Mouse (Mus musculus) hematopoietic stem cell, adult 5-6 weeks (primary cell): ENCODE data around the gene Tprn. TPM values are rescaled to one million over a fixed set of nuclear protein-coding genes. Genes with fewer than 3 reads are reported as not detected.

ENCODE experiments used
- ATAC-seq, 2 experiments: fragments of 125-278 bp in 1 of 2; replicated peaks in 1 of 2; 2 replicates each; pipeline ENCODE4 v1.8.0; 2016 to 2017; ENCODE audit warnings: inconsistent platforms in 2 of 2, mild to moderate bottlenecking in 2 of 2, moderate number of reproducible peaks in 2 of 2, low read depth in 1 of 2, moderate TSS enrichment in 1 of 2; ENCODE audit not compliant: low FRiP score in 2 of 2, poor library complexity in 2 of 2, severe bottlenecking in 2 of 2, insufficient read depth in 1 of 2, low TSS enrichment in 1 of 2
- total RNA-seq: library from RNA; stranded (forward); fragments of 172-1452, 232-1000 nt; gene quantifications from 2 replicates; pipeline ENCODE4 v1.2.3, GENCODE M21; 2017

Tprn gene
- total RNA-seq, 1 experiment from 2014 or later = 8.2 TPM

DNA sequence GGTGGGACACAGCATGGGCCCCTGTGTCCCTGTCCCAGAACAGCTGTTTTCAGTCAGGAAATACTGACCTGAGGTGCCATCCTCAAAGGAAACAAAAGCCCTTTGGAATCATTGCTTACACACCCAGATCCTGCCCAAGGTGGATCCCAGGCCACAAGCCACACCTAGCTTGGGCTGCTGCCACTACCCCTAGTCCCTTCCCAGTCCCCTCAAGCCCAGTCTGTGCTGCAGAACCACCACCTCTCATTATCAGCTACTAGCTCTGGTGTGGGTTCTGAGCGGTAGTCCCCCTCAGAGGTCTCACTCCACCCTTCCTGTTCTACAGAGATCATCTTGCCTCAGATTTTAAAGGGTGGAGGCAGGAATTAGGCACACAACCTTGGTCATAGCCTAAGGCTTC, 23.9 kb downstream of the Tprn start:
- no peak for ATAC-seq

DNA sequence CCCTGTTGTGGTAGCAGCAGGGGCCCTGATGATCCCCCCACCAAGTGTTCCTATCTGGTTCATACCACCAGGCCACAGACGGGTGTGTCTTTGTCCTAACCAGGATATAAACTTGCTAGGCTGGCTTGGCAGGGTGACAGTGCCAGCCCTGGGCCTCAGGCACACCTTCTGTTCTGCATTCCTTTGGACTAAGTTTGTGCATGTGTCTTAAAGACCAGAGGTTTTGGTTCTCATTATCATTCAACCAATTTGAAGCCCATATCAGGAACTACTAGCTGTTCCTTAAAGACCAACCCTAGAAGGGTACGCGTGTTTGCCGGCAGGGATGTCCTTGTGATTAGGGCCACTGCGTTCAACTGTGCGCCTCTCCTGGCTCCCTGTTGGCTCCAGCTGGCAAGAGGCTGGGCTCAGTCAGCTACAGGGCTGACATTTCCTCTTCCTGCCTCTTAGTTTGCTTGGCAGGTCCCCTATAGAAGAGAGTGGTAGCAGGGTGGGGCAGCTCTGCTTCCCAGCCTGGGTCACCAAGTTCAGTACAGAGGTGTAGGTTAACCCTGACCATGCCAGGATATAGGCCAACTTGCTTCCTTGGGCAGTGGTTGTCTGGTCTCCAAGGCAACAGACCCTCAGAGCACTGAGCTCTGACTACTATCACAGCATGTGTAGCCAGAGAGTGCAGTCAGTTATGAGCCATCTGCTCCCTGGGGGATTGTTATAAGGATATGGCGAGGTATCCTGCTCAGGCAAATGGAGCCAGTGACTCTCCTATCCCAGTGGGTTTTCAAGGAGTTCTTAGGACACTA, 24.6 kb downstream of the Tprn start:
- no peak for ATAC-seq

DNA sequence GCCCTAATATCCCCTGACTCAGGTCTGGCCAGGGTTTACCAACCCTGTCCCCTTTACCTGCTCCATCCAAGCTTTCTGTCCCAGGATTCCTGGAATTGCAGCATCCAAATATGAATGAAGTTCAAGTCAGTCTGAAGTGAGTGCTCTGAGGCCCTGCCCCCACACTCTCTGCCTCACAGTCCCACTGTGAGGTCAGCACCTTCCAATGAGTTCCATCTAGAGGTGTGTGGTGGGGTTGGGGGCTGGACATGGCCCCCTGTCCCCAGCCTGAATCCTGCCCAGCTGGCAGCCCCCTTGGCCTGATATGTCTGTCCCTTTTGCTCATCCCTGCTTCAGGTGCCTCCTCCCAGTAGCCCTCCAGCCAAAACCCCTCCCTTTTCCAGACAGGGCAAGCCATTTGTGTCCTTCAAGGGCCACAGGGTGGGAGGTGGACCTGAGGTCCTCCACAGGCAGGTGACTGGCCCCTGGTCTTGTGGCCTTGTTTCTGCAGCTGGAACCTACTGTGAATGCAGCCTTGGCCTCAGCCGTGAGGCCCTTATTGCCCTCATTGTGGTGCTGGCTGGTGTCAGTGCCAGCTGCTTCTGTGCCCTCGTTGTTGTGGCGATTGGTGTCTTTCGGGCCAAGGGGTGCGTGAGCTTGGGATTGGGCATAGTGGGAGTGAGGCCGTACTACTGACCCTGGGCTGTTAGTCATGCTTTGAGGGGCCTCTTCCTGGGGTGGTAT, 25.7 kb downstream of the Tprn start, which contains the start of gene Tmem210:
Tmem210 (plus strand) TSS at position 219 of the 723 bp plus-strand sequence.
- ATAC-seq = no peak

DNA sequence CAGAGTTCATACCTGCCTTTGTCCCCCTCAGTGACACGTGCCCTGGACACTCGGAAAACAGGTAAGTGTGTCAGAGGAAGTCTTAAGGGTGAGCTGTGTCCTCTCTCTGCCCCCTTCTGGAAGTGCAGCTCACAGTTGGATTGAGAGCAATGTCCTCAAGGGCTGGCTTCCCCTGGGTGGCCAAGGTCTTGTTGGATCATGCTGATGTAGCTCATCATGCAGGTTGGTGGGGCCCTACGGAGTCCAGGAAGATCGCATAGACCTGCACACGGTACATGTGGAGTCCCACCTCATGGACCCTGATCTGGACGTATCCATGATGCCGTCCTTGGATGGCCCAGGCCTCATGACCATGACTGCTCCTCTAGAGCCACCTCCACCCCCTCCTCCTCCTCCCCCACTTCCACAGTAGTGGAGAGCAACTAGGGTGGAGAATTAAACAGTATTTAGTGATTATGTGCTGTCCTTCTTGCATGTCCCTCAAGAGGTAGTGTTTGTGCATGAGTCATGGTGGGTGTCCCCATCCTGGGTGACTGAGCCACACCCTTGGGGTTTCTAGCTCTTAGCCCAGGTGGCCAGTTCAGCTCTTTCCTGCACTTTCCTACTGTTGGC, 26.4 kb downstream of the Tprn start:
- ATAC-seq = no peak

DNA sequence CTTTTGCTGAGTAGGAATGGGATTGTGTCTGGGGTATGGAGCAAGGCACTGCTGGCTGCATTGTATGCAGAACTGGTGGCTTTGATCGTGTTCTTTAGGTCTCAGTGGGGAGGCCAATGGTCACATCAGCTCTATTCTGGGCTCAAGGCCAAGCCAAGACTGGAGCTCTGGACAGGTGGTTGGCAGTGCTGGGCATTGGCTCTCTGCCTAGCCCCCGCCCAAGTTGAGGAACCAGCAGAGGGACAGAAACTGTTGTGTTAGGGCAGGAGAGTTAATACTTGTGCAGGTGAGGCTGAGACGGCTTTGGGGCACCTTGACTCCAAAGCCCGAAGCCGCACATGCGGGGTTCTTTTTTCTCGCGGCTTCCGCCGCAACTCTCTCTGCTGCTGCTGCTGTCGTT, 27.2 kb downstream of the Tprn start, which contains the start of gene Lrrc26:
Lrrc26 (plus strand) TSS at position 265 of the 400 bp plus-strand sequence.
- no peak for ATAC-seq

DNA sequence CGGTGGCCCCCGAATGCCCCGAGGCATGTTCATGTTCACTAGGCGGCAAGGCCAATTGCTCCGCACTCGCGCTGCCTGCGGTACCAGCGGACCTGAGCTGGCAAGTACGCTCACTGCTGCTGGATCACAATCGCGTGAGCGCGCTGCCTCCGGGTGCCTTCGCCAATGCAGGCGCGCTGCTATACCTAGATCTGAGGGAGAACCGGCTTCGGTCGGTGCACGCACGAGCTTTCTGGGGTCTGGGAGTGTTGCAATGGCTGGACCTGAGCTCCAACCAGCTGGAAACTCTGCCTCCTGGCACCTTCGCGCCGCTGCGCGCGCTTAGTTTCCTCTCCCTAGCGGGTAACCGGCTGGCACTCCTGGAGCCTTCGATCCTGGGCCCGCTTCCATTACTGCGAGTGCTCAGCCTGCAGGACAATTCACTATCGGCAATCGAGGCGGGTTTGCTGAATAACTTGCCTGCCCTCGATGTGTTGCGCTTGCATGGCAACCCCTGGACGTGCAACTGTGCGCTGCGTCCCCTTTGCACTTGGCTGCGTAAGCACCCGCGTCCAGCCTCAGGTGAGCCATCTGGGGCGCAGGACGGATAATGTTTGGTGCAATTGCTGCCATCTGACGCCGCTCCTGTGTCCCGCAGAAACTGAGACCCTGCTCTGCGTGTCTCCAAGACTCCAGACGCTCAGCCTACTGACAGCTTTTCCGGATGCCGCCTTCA, 27.8 kb downstream of the Tprn start:
- ATAC-seq = no peak

DNA sequence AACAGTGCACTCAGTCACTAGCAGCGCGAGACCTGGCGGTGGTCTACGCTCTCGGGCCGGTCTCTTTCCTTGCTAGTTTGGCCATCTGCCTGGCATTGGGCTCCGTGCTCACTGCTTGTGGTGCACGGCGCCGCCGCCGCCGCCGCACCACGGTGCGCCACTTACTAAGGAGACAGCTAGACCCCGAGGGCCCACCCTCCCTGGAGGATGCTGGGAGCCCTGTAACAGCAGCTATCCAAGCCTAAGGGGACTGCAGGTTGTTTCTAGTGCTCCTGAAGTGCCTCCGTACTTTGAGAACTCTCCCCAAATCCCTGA, 28.4 kb downstream of the Tprn start:
- no peak for ATAC-seq

DNA sequence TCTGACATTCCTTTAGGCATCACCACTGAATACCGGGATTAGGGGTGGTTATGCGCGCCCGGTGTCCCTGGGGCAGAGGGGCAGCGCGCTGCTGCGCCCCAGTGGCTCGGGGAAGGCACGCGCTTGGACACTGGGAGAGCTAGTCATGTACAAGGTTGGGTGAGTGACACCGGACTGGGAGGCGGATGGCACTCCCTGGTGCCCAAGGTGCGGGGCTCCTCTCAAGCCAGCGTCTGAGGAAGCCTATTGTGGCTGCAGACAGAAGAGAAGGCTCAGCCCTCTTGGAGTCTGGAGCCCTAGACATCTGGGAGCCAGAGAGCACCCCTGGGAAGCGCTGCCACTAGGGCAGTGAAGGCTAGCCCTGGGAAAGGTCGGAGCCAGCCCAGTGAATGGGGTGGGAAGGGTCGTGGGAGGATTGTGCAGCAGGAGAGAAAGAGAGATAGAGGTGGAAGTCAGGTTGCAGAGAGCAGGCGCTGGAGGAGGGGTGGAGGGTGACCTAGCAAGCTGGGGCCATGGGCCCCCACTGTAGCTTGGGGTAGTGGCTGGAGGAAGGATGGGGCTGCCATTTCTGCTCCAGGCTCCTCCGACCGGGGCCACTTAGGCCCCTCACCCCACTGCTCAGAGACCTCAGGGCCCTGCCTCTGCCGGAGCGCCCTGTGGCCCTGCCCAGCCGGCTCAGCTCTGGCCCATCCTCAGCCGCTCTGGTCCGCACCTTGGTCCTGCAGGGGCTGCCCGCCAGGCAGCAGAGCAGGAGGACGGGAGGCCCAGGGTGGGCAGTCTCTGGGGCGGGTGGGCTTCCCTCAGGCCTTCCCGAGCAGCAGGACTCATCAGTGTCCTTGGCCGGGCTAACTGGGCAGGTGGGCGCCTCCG, 29.0 kb downstream of the Tprn start:
- no peak for ATAC-seq

DNA sequence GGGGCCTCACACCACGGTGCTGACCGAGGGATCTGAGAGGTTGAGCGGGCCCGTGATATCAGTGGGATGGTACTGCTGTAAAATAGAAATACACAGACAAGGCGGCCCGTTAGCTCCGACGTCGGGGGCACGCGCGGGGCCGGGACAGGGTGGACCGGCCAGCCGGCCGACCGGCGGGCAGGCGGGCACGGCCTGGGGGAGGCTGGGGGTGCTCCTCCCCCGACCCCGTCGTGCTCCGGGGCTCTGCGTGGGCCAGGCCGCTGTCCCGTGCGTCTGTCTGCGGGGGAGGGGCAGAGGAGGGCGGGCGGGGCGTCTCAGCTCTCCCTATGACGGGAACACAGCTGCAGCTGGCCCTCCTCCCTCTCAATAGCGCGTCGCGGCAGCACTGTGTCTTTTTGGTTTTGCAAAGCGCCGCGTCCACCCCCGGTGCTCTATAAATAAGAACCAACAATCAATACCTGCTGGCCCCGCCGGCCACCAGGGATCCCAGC, 29.7 kb downstream of the Tprn start:
- no peak for ATAC-seq

DNA sequence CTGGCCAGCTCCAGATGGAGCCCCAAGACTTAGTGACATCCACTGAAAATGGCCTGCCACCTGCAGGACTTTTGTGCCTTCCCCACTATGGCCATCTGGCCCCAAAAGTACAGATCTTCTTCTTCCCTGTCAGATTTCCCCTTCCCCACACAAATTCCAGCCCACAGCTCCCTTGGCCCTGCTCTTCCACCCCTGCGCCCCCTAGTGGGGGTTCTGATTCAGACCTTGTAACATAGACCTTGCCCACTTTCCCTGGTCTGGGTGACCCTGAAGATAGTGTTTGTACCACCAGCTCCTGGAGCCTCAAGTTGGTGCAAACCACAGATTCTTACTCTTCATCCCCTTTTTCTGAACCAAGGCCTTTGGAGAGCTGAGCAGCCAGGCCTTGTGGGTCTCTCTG, 30.4 kb downstream of the Tprn start:
- peak; percentile 46 to 59; a peak in 3 of 4 replicates for ATAC-seq

DNA sequence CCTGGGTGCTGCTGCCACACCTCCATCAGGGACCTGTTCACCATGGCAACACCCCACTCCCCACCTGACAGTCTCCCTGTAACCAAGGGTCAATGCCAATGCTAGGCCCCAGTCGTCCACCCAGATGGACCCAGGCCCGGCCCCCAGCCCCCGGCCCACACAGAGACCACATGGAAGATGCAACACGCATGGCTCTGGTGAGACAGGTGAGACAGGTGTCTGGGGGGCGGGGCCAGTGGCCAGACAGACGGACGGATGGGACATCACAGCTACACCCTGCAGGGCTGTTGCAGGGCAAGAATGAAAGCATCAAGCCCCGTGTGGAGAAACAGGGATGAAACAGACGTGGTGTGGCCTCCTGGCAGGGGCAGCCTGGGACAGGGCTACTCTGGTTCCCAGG, 31.3 kb downstream of the Tprn start:
- ATAC-seq = no peak

DNA sequence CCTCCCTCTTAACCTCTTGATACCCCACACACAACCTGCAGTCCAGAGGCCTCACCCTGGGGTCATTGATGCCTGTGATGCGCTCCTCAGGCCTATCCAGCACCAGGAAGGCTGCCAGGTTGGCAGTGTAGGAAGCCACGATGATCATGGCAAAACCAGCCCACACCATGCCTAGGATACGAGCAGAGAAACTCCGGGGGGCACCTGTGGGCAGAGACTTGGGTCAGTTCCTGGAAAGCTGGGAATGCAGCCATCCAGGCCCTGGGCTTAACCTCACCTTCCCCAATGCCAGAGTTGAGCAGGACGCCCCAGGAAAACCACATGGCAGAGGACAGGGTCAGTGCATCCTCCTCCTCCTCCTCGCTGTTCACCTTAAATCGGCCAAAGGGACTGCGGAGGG, 34.7 kb downstream of the Tprn start:
- no peak for ATAC-seq

DNA sequence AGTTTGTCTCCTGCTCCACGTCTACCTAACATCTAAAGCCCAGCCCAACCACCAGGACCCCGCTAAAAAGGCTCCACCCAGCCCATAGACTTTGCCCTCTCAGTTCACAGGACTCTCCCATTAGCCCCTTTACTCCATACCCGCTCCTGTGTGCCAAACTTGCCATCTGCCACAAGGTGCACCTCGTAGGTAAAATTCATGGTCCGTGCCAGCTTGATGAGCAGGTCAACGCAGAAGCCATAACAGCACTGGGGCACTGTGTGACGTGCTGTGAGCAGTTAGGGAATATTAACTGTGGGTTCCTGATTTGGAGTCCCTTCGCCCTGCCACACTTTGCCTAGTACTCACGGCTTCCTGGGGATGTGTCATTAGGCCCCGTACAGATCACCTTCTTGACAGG, 35.6 kb downstream of the Tprn start:
- no peak for ATAC-seq

DNA sequence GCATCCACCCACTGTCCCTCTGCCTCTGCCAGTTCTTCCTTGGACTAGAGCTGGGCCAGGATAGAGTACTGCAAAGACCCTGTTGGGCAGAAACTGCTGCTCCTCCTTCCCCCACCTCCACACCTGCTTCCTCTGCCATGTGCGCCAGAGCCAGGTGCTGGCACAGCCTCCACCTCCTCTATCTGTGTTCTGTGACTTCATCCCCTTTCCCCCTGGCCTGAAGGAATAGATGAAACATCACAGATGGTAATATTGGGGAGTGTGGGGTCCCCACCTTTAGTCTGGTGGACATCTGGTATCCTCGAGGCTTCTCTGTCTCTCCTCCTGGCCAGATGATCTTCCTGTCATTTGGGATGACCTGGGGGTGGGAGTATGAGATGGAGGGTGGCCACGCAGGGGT, 41.0 kb downstream of the Tprn start:
- no peak for ATAC-seq

DNA sequence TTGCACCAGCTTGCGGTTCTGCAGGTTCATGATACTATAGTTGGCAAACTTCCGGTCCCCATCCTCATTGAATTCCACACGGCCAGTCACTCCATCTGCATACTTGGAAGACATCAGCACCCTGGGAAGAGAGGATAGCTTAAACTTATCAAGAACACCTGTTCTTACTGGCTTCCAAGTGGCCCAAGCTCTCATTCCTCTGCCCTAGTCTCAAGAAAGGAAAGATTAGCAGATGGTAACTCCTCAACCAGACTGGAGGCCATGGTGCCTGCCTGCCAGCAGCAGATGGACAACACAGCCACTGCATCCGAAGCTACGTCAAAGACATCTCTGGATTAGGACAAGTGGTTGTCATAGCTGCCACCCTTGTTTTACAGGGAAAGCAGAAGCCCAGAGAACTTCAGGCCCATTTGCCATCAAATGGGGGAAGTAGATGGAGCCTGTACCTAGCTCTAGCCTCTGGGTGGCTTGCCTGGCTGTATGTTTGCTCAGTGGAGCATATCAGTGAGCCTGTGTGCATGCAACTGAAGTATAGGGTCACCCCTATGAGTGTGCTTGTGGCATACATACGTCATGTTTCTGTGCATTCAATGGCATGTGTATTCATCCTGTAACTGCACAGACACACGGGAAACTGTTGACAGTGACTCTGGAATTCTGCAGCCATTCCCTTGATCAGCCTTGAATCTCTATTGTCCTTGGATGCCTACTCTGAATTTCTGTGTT, 41.7 kb downstream of the Tprn start:
- peak in 1 of 2 experiments; percentile 29; a peak in 1 of 4 replicates for ATAC-seq
